Mouse (Mus musculus): ENCODE measurements around the gene Capn9. TPM values are rescaled to one million over a fixed set of nuclear protein-coding genes. Genes with fewer than 3 reads are reported as not detected.

Gene Capn9
- polyA plus RNA-seq, 1 experiment: 0.07 TPM

GRCm38 (mm10) chr8:124540906-124541305 is 35.0 kb upstream of the Capn9 start:
- 96% methylated on average over 12 of the region's 12 CpGs for WGBS
- H3K27ac ChIP-seq (ENCODE audit: insufficient read depth, low read length): no peak overlapping the region
- no peak for DNase-seq (ENCODE audit: low read depth in 1 of 2, low spot score in 2 of 2)
- H3K27me3 ChIP-seq (ENCODE audit: control insufficient read depth, insufficient read depth, low read length): no peaks in the 10 kb centered on the region
- TF ChIP-seq POLR2A (IDR thresholded peaks at IDR 0.05; ENCODE audit: low read depth, low read length): no peak
- TF ChIP-seq CTCF (IDR thresholded peaks at IDR 0.05; ENCODE audit: extremely low read depth, insufficient read depth, insufficient read length, insufficient replicate concordance): no peak
- no peak overlapping the region for H3K4me3 ChIP-seq (ENCODE audit: extremely low read depth, insufficient read depth, insufficient read length)
- peaks cover 62% of the 10 kb centered on the region for H3K36me3 ChIP-seq (ENCODE audit: control insufficient read depth, insufficient read depth, low read length)
- no peaks in the 10 kb centered on the region for H3K4me1 ChIP-seq (ENCODE audit: control insufficient read depth, insufficient read depth, insufficient read length)

DNA sequence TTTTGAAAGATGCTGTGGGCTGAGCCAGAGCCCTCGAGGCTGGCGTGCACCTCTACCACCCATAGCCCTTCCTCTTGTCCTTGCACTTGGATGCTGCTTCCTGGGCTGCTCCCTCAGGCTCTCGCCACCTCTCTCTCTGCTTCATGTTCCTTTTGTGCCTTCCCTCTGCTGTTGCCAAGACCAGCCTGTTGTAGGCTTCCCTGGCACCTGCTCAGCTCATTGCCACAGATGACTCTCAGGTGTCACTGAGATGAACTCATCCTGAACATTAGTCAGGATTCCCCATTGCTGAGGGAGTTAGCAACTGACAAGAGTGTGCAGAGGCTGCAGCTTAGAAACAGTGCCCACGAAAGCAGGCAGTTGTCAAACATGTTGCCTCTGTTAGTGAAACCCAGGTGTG is 33.9 kb upstream of the Capn9 start:
- Histone ChIP-seq H3K27ac (ENCODE audit: insufficient read depth, low read length) (no peak overlapping the region), H3K36me3 (ENCODE audit: control insufficient read depth, insufficient read depth, low read length) (peaks cover 64% of the 10 kb centered on the region), H3K27me3 (ENCODE audit: control insufficient read depth, insufficient read depth, low read length) (no peaks in the 10 kb centered on the region), H3K4me1 (ENCODE audit: control insufficient read depth, insufficient read depth, insufficient read length) (no peaks in the 10 kb centered on the region), H3K4me3 (ENCODE audit: extremely low read depth, insufficient read depth, insufficient read length) (no peak overlapping the region)
- TF ChIP-seq POLR2A (IDR thresholded peaks at IDR 0.05; ENCODE audit: low read depth, low read length): no peak
- no peak for TF ChIP-seq CTCF (IDR thresholded peaks at IDR 0.05; ENCODE audit: extremely low read depth, insufficient read depth, insufficient read length, insufficient replicate concordance)
- WGBS: 92% methylated on average over 4 of the region's 4 CpGs
- no peak for DNase-seq (ENCODE audit: low read depth in 1 of 2, low spot score in 2 of 2)

DNA sequence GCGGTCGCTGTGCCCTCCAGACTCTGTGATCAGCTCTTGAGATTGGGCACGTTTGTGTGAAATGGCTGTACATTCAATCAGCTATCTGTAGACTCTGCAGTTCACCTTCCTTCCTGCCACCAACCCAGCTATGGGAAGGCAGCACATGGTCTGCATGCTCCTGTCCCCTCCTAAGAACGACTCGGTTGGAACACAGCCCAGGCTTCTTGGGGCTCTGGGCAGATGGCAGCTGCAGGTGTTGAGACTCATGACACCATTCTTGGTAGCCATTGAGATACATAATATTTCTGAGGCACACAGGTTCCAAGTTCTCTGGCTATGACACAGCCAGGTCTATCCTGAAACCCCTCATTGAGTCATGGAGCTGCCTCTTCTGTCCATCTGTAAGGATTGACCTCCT is 32.6 kb upstream of the Capn9 start:
- 97% methylated on average over 5 of the region's 5 CpGs for WGBS
- H3K36me3 ChIP-seq (ENCODE audit: control insufficient read depth, insufficient read depth, low read length): peaks cover 65% of the 10 kb centered on the region
- H3K27me3 ChIP-seq (ENCODE audit: control insufficient read depth, insufficient read depth, low read length): no peaks in the 10 kb centered on the region
- H3K27ac ChIP-seq (ENCODE audit: insufficient read depth, low read length): no peak overlapping the region
- TF ChIP-seq POLR2A (IDR thresholded peaks at IDR 0.05; ENCODE audit: low read depth, low read length) (no peak), CTCF (IDR thresholded peaks at IDR 0.05; ENCODE audit: extremely low read depth, insufficient read depth, insufficient read length, insufficient replicate concordance) (no peak)
- no peak for DNase-seq (ENCODE audit: low read depth in 1 of 2, low spot score in 2 of 2)
- no peak overlapping the region for H3K4me3 ChIP-seq (ENCODE audit: extremely low read depth, insufficient read depth, insufficient read length)
- no peaks in the 10 kb centered on the region for H3K4me1 ChIP-seq (ENCODE audit: control insufficient read depth, insufficient read depth, insufficient read length)

DNA sequence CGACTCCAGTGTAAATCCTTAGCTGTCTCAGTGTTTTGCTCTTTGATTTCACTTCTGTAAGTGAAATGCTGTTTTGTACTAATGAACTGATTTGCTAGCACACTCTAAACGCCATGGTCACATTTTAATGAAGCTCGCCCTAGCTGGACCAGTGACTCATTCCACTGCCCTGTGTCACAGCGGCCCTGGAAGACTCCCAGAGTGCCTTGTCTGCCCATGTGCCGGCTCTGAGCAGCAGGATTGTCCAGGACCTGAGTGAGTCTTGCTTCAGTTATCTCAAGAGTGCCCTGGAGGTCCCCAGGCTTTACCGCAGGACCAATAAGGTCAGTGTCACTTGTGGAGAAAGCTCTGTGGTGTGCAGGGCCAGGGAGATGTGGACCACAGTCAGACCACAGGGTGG is 29.5 kb upstream of the Capn9 start:
- H3K4me1 ChIP-seq (ENCODE audit: control insufficient read depth, insufficient read depth, insufficient read length): no peaks in the 10 kb centered on the region
- no peak overlapping the region for H3K27ac ChIP-seq (ENCODE audit: insufficient read depth, low read length)
- 94% methylated on average over 6 of the region's 6 CpGs for WGBS
- DNase-seq (ENCODE audit: low read depth in 1 of 2, low spot score in 2 of 2): no peak
- no peak for TF ChIP-seq CTCF (IDR thresholded peaks at IDR 0.05; ENCODE audit: extremely low read depth, insufficient read depth, insufficient read length, insufficient replicate concordance)
- no peaks in the 10 kb centered on the region for H3K27me3 ChIP-seq (ENCODE audit: control insufficient read depth, insufficient read depth, low read length)
- peaks cover 66% of the 10 kb centered on the region for H3K36me3 ChIP-seq (ENCODE audit: control insufficient read depth, insufficient read depth, low read length)
- no peak overlapping the region for H3K4me3 ChIP-seq (ENCODE audit: extremely low read depth, insufficient read depth, insufficient read length)

GRCm38 (mm10) chr8:124546815-124547214 is 29.1 kb upstream of the Capn9 start:
- TF ChIP-seq CTCF (IDR thresholded peaks at IDR 0.05; ENCODE audit: extremely low read depth, insufficient read depth, insufficient read length, insufficient replicate concordance) (no peak), POLR2A (IDR thresholded peaks at IDR 0.05; ENCODE audit: low read depth, low read length) (no peak)
- Histone ChIP-seq H3K27ac (ENCODE audit: insufficient read depth, low read length) (no peak overlapping the region), H3K4me1 (ENCODE audit: control insufficient read depth, insufficient read depth, insufficient read length) (no peaks in the 10 kb centered on the region), H3K4me3 (ENCODE audit: extremely low read depth, insufficient read depth, insufficient read length) (no peak overlapping the region), H3K27me3 (ENCODE audit: control insufficient read depth, insufficient read depth, low read length) (no peaks in the 10 kb centered on the region), H3K36me3 (ENCODE audit: control insufficient read depth, insufficient read depth, low read length) (peaks cover 65% of the 10 kb centered on the region)
- DNase-seq (ENCODE audit: low read depth in 1 of 2, low spot score in 2 of 2): no peak
- WGBS: 98% methylated on average over 7 of the region's 7 CpGs

DNA sequence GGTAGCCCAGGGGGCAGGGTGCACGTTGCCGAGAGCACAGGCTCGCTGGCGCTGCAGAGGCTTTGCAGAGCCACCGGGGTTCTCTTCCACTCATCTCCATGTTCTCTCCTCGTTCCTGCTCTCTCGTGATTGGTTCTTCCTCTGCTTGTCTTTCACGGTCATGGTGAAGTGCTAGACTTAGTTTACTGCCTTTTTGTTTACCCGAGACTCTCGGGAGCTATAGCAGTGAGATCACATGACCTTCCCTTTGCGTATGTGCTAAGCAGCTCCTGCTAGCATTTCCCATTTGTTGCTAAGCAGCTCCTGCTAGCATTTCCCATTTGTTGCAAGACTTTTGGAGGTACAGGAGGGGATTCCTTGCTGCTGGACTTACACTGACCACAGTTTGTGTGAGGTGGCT is 28.6 kb upstream of the Capn9 start:
- no peaks in the 10 kb centered on the region for H3K4me1 ChIP-seq (ENCODE audit: control insufficient read depth, insufficient read depth, insufficient read length)
- DNase-seq (ENCODE audit: low read depth in 1 of 2, low spot score in 2 of 2): no peak
- H3K36me3 ChIP-seq (ENCODE audit: control insufficient read depth, insufficient read depth, low read length): peaks cover 66% of the 10 kb centered on the region
- TF ChIP-seq CTCF (IDR thresholded peaks at IDR 0.05; ENCODE audit: extremely low read depth, insufficient read depth, insufficient read length, insufficient replicate concordance) (no peak), POLR2A (IDR thresholded peaks at IDR 0.05; ENCODE audit: low read depth, low read length) (no peak)
- no peak overlapping the region for H3K4me3 ChIP-seq (ENCODE audit: extremely low read depth, insufficient read depth, insufficient read length)
- 87% methylated on average over 11 of the region's 11 CpGs for WGBS
- H3K27me3 ChIP-seq (ENCODE audit: control insufficient read depth, insufficient read depth, low read length): no peaks in the 10 kb centered on the region
- H3K27ac ChIP-seq (ENCODE audit: insufficient read depth, low read length): no peak overlapping the region

GRCm38 (mm10) chr8:124548187-124548586 is 27.7 kb upstream of the Capn9 start:
- Histone ChIP-seq H3K36me3 (ENCODE audit: control insufficient read depth, insufficient read depth, low read length) (peaks cover 65% of the 10 kb centered on the region), H3K4me3 (ENCODE audit: extremely low read depth, insufficient read depth, insufficient read length) (no peak overlapping the region), H3K27ac (ENCODE audit: insufficient read depth, low read length) (no peak overlapping the region), H3K4me1 (ENCODE audit: control insufficient read depth, insufficient read depth, insufficient read length) (no peaks in the 10 kb centered on the region), H3K27me3 (ENCODE audit: control insufficient read depth, insufficient read depth, low read length) (no peaks in the 10 kb centered on the region)
- no peak for DNase-seq (ENCODE audit: low read depth in 1 of 2, low spot score in 2 of 2)
- TF ChIP-seq CTCF (IDR thresholded peaks at IDR 0.05; ENCODE audit: extremely low read depth, insufficient read depth, insufficient read length, insufficient replicate concordance) (no peak), POLR2A (IDR thresholded peaks at IDR 0.05; ENCODE audit: low read depth, low read length) (no peak)
- 93% methylated on average over 1 of the region's 1 CpGs for WGBS

All from spleen, adult 2 months (tissue).